Mouse (Mus musculus): ENCODE measurements around the gene Slfn8.
"Not testable (repeated sequence)": the region's sequence is repeated elsewhere in the genome, so short reads cannot be mapped to it uniquely, and the experiment has no call there.

GRCm38 (mm10) chr11:82990612-82991385 is 29.8 kb downstream of the Slfn8 start:
- TF ChIP-seq POLR2A (IDR thresholded peaks at IDR 0.05; ENCODE audit: control insufficient read depth, low read depth, low read length); CTCF (IDR thresholded peaks at IDR 0.05; ENCODE audit: control insufficient read depth, insufficient read depth, insufficient replicate concordance, low read depth, low read length): not testable (repeated sequence)

Data from testis, adult 2 months (tissue).